Mouse (Mus musculus): ENCODE measurements around the gene Arhgef1.

- no peak for TF ChIP-seq ZMIZ1 (IDR thresholded peaks at IDR 0.05; ENCODE audit: low read depth, low read length)
- TF ChIP-seq CTCF (conservative IDR thresholded peaks at IDR 0.05 in 1 of 2, IDR thresholded peaks at IDR 0.05 in 1 of 2; ENCODE audit: low read depth in 2 of 2, low read length in 2 of 2): no peak
These were observed 16.4 kb upstream of the Arhgef1 start for GRCm38 (mm10) chr7:24886308-24886633.

All from CH12.LX (cell line).